Comparison of ENCODE assay signal across 17 mouse cellular contexts in the genomic region with DNA sequence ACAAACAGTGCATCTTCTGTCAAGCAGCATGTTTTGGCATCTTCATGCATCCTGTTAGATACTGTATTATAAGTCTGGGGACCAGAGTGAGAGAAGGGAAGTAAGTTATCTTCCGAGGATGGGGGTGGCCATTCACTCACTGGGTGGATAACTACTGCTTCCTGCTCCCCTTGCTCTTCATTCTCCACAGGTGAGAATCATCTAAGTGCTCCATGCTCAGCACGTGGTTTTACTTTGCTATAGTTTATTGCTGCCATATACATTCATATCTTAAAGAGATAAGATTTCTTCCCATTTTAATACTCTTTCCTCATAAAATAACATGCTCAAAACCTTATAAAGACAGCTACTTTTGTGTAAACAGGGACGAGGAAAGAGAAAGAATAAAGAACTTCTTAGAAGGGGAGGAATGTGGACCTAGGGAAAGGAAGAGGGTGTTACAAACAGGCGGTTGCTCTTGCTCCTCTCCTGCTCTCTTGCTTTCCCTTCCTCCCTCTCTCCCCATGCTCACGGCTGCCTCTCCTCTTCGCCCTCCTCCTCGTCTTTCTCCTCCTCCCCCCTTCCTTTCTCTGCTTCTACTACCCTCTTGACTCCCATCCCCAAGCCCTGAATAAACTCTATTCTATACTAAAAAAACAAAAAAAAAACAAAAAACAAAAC.
"Had no signal": no experiment of that assay in that cellular context is flagged by ENCODE, and none has a peak within 500 bp of the region (broad histone marks: within the 10 kb centered on the region; RNA-seq: fewer than 3 reads in every experiment).

No protein-coding gene starts in this region.

- H3K36me3 ChIP-seq: midbrain, embryonic 10.5 days; midbrain, embryonic 13.5 days; midbrain, embryonic 15.5 days; neural tube, embryonic 13.5 days; neural tube, embryonic 15.5 days had no signal

- ATAC-seq: midbrain, embryonic 13.5 days; midbrain, embryonic 15.5 days had no signal

- H3K4me3 ChIP-seq: midbrain, embryonic 10.5 days; midbrain, embryonic 13.5 days; midbrain, embryonic 15.5 days; neural tube, embryonic 13.5 days; neural tube, embryonic 15.5 days had no signal

- H3K27me3 ChIP-seq: midbrain, embryonic 13.5 days; midbrain, embryonic 15.5 days; neural tube, embryonic 13.5 days; neural tube, embryonic 15.5 days had no signal

- DNase-seq: lung, adult 18-20 months; lung, embryonic 14.5 days; lung, postnatal 10 days; lung, postnatal 4 days; retina, postnatal 1 day; right cerebral cortex, adult 18-20 months; right cerebral cortex, postnatal 25 days; right cerebral cortex, postnatal 4 days; spleen, adult 18-20 months; thymus, adult 18-20 months; thymus, postnatal 14 days; thymus, postnatal 36 days had no signal

- H3K4me2 ChIP-seq: lung, embryonic 14.5 days; midbrain, embryonic 13.5 days; midbrain, embryonic 15.5 days; neural tube, embryonic 13.5 days; neural tube, embryonic 15.5 days had no signal

- H3K9me3 ChIP-seq: midbrain, embryonic 10.5 days; midbrain, embryonic 13.5 days; midbrain, embryonic 15.5 days; neural tube, embryonic 13.5 days; neural tube, embryonic 15.5 days had no signal

- H3K27ac ChIP-seq: midbrain, embryonic 10.5 days; midbrain, embryonic 13.5 days; midbrain, embryonic 15.5 days; neural tube, embryonic 13.5 days; neural tube, embryonic 15.5 days had no signal

- H3K9ac ChIP-seq: lung, embryonic 14.5 days; midbrain, embryonic 13.5 days; midbrain, embryonic 15.5 days; neural tube, embryonic 13.5 days; neural tube, embryonic 15.5 days had no signal
